Mouse (Mus musculus) left cerebral cortex, postnatal 14 days (tissue): Measurements from ENCODE around the gene Trmt13. TPM values are rescaled to one million over a fixed set of nuclear protein-coding genes. Genes with fewer than 3 reads are reported as not detected.

Experiments
- DNase-seq, 2 experiments: peaks; one replicate each; pipeline ENCODE4 v3.0.0; 2021 to 2022; ENCODE audit warnings: low spot score in 2 of 2, mixed read lengths in 1 of 2
- intact Hi-C: fragments of 180-260 bp; cut with DNase I; formaldehyde crosslinking; loops from one replicate; pipeline ENCODE4 v1.15.1; 2025
- total RNA-seq, 2 experiments: library from RNA; stranded (reverse); gene quantifications; 2 replicates each; pipeline ENCODE4 v1.2.3; 2021

The Trmt13 gene
- total RNA-seq, 2 experiments from 2014 or later = 13.9 to 14.1 TPM

- intact Hi-C loops = no loop called here
- no peak for DNase-seq
Observed at GRCm38 (mm10) chr3:116637693-116638476, 23.5 kb upstream of the Trmt13 start.

- intact Hi-C loops = no loop called here
- no peak for DNase-seq
Observed at GRCm38 (mm10) chr3:116635799-116636198, 21.4 kb upstream of the Trmt13 start.

GRCm38 (mm10) chr3:116634853-116635252 lies 20.5 kb upstream of the Trmt13 start:
- DNase-seq = no peak
- intact Hi-C loops = no loop called here

GRCm38 (mm10) chr3:116634091-116634490 lies 19.7 kb upstream of the Trmt13 start:
- intact Hi-C loops = no loop called here

GRCm38 (mm10) chr3:116632971-116633370 lies 18.6 kb upstream of the Trmt13 start:
- DNase-seq = no peak
- intact Hi-C loops = no loop called here

More at GRCm38 (mm10) chr3:116634091-116634490, 19.7 kb upstream of the Trmt13 start:
- DNase-seq = no peak

GRCm38 (mm10) chr3:116631459-116631858 lies 17.1 kb upstream of the Trmt13 start:
- intact Hi-C loops = no loop called here
- DNase-seq = no peak

- DNase-seq = no peak
- intact Hi-C loops = no loop called here
Observed at GRCm38 (mm10) chr3:116622641-116623040, 8.3 kb upstream of the Trmt13 start.

GRCm38 (mm10) chr3:116620636-116621370 lies 6.4 kb upstream of the Trmt13 start:
- intact Hi-C loops = no loop called here
- DNase-seq = no peak

- intact Hi-C loops = no loop called here
- no peak for DNase-seq
Observed at GRCm38 (mm10) chr3:116618855-116619254, 4.5 kb upstream of the Trmt13 start.

- no peak for DNase-seq
- intact Hi-C loops = no loop called here
Observed at GRCm38 (mm10) chr3:116615318-116616068, 1.1 kb upstream of the Trmt13 start.

GRCm38 (mm10) chr3:116604570-116604969 lies 9.8 kb downstream of the Trmt13 start:
- intact Hi-C loops = no loop called here
- no peak for DNase-seq

- intact Hi-C loops = no loop called here
- DNase-seq = no peak
Observed at GRCm38 (mm10) chr3:116601781-116602180, 12.6 kb downstream of the Trmt13 start.

- intact Hi-C loops = no loop called here
- DNase-seq = no peak
Observed at GRCm38 (mm10) chr3:116601005-116601404, 13.4 kb downstream of the Trmt13 start.

GRCm38 (mm10) chr3:116599705-116600104 lies 14.7 kb downstream of the Trmt13 start:
- DNase-seq = no peak
- intact Hi-C loops = no loop called here

GRCm38 (mm10) chr3:116595603-116595991 lies 18.8 kb downstream of the Trmt13 start:
- intact Hi-C loops = loop anchor here (2.0 kb wide), 1 partner anchor 67 kb away; the partner anchor contains the start of gene Mfsd14a
- no peak for DNase-seq

GRCm38 (mm10) chr3:116594728-116595602 lies 19.4 kb downstream of the Trmt13 start, which contains the start of gene Sass6:
TSS of gene Sass6 (plus strand) at chr3:116594982.
- intact Hi-C loops = loop anchor here (2.0 to 5.0 kb wide), 2 partner anchors 68 to 152 kb away; partner anchors contain the start of gene Mfsd14a

GRCm38 (mm10) chr3:116594076-116594727 lies 20.2 kb downstream of the Trmt13 start:
- DNase-seq = peak; percentile 49 to 51
- intact Hi-C loops = loop anchor here (2.0 to 5.0 kb wide), 2 partner anchors 69 to 153 kb away; partner anchors contain the start of gene Mfsd14a

More at GRCm38 (mm10) chr3:116594728-116595602, 19.4 kb downstream of the Trmt13 start, which contains the start of gene Sass6:
- DNase-seq = peak; percentile 99

GRCm38 (mm10) chr3:116582201-116582600 lies 32.2 kb downstream of the Trmt13 start:
- intact Hi-C loops = loop anchor here (5.0 to 10.0 kb wide), 2 partner anchors 40 to 77 kb away; partner anchors contain the start of gene Rtca
- DNase-seq = peak; percentile 12 to 18
